Mouse (Mus musculus): ENCODE measurements around the gene Eps15l1.

- no peak for TF ChIP-seq MAZ (IDR thresholded peaks at IDR 0.05; ENCODE audit: low read depth, low read length)
- no peak for TF ChIP-seq EP300 (IDR thresholded peaks at IDR 0.05; ENCODE audit: low read depth in 1 of 2, low read length in 2 of 2)
- TF ChIP-seq POLR2A (IDR thresholded peaks at IDR 0.05; ENCODE audit: control insufficient read depth in 1 of 2, insufficient read depth in 1 of 2, low read depth in 1 of 2, low read length in 2 of 2, poor library complexity in 1 of 2): no peak
- TF ChIP-seq CTCF (IDR thresholded peaks at IDR 0.05 in 2 of 3, conservative IDR thresholded peaks at IDR 0.05 in 1 of 3; ENCODE audit: control insufficient read depth in 1 of 3, insufficient read depth in 1 of 3, low read depth in 2 of 3, low read length in 3 of 3, poor library complexity in 1 of 3, severe bottlenecking in 1 of 3): no peak
- no peak for TF ChIP-seq TCF12 (IDR thresholded peaks at IDR 0.05; ENCODE audit: low read depth, low read length)
- no peak for TF ChIP-seq USF1 (IDR thresholded peaks at IDR 0.05; ENCODE audit: low read depth, low read length)
- no peak for TF ChIP-seq USF2 (IDR thresholded peaks at IDR 0.05; ENCODE audit: borderline replicate concordance in 1 of 2, insufficient read depth in 1 of 2, low read depth in 1 of 2, low read length in 2 of 2)
- TF ChIP-seq GATA1 (IDR thresholded peaks at IDR 0.05; ENCODE audit: low read depth, low read length): no peak
- no peak for TF ChIP-seq JUND (IDR thresholded peaks at IDR 0.05; ENCODE audit: low read depth, low read length)
- TF ChIP-seq TBP (IDR thresholded peaks at IDR 0.05; ENCODE audit: low read depth, low read length): no peak
- no peak for TF ChIP-seq POLR2AphosphoS5 (IDR thresholded peaks at IDR 0.05; ENCODE audit: borderline replicate concordance, low read depth, low read length)
- TF ChIP-seq NELFE (IDR thresholded peaks at IDR 0.05; ENCODE audit: low read depth, low read length): no peak
- no peak for TF ChIP-seq MYB (IDR thresholded peaks at IDR 0.05; ENCODE audit: low read depth, low read length)
- no peak for TF ChIP-seq MAX (IDR thresholded peaks at IDR 0.05; ENCODE audit: low read length)
Measured at GRCm38 (mm10) chr8:72371356-72371755, 49.9 kb downstream of the Eps15l1 start.
